Mouse (Mus musculus) spleen, adult 2 months (tissue): ENCODE data around the gene Dagla. TPM values are rescaled to one million over a fixed set of nuclear protein-coding genes. Genes with fewer than 3 reads are reported as not detected.

ENCODE experiments used
- DNase-seq, 2 experiments: peaks; one replicate each; pipeline versions ENCODE4 v3.0.0 to v3.0.0-alpha.2; 2012 to 2021; ENCODE audit warnings: low spot score in 2 of 2, low read depth in 1 of 2
- H3K27ac ChIP-seq: fragments of 200-500 bp; 2 replicates; pipeline ENCODE4 v1.5.1; 2012; ENCODE audit warnings: low read length, inconsistent platforms; ENCODE audit not compliant: insufficient read depth
- H3K27me3 ChIP-seq: fragments of 200-500 bp; 2 replicates; pipeline ENCODE4 v1.6.1; 2012; ENCODE audit warnings: mild to moderate bottlenecking, moderate library complexity, low read length, inconsistent platforms; ENCODE audit not compliant: control insufficient read depth, insufficient read depth
- H3K36me3 ChIP-seq: fragments of 200-500 bp; 2 replicates; pipeline ENCODE4 v1.6.1; 2012; ENCODE audit warnings: mild to moderate bottlenecking, low read length, inconsistent platforms; ENCODE audit not compliant: control insufficient read depth, insufficient read depth
- H3K4me1 ChIP-seq: fragments of 200-500 bp; 2 replicates; pipeline ENCODE4 v1.6.1; 2011; ENCODE audit warnings: inconsistent platforms; ENCODE audit not compliant: control insufficient read depth, insufficient read depth, insufficient read length
- H3K4me3 ChIP-seq: fragments of 200-500 bp; 2 replicates; pipeline ENCODE4 v1.5.1; 2011; ENCODE audit warnings: mild to moderate bottlenecking, inconsistent platforms; ENCODE audit not compliant: insufficient read depth, insufficient read length; ENCODE audit errors: extremely low read depth
- CTCF ChIP-seq: fragments of 200-500 bp; IDR thresholded peaks from 2 replicates; pipeline ENCODE4 v1.5.1; 2011; ENCODE audit warnings: mild to moderate bottlenecking, inconsistent platforms; ENCODE audit not compliant: insufficient read depth, insufficient read length, insufficient replicate concordance; ENCODE audit errors: extremely low read depth
- POLR2A ChIP-seq: fragments of 200-500 bp; IDR thresholded peaks from 2 replicates; pipeline ENCODE4 v1.6.1; 2011; ENCODE audit warnings: low read depth, low read length, inconsistent platforms
- WGBS: fragments of 180-500 bp; shearing (Covaris S2); methylation state at CpG from one replicate; pipeline ENCODE4 v1.1.7; 2018; 5-methylcytosine and 5-hydroxymethylcytosine counted together
- polyA plus RNA-seq: library from polyadenylated mRNA; depleted of rRNA; stranded (reverse); fragments of >200 nt; gene quantifications from 2 replicates; pipeline ENCODE4 v1.2.3, GENCODE M21; 2012; rRNA removed

The Dagla gene
- polyA plus RNA-seq = 4.4 and 5.5 TPM in 2 replicates

- Histone ChIP-seq H3K27ac (no peak within 1 kb of the TSS), H3K27me3 (peaks cover 6% of the 10 kb centered on the region), H3K36me3 (no peaks in the 10 kb centered on the region), H3K4me1 (peaks cover 8% of the 10 kb centered on the region; the same call in 1 of the 2 replicates), H3K4me3 (peak within 1 kb of the TSS; percentile 44; the same call in 1 of the 2 replicates)
- TF ChIP-seq POLR2A = no peak
- peak; percentile 74 for TF ChIP-seq CTCF
- whole genome bisulfite sequencing = 7% methylated on average over 54 of the region's 56 CpGs
- DNase-seq = peak in 1 of 2 experiments; percentile 22
Measured at GRCm38 (mm10) chr19:10304810-10305544, at the start of gene Dagla. Dagla (minus strand) TSS chr19:10304877.

DNA sequence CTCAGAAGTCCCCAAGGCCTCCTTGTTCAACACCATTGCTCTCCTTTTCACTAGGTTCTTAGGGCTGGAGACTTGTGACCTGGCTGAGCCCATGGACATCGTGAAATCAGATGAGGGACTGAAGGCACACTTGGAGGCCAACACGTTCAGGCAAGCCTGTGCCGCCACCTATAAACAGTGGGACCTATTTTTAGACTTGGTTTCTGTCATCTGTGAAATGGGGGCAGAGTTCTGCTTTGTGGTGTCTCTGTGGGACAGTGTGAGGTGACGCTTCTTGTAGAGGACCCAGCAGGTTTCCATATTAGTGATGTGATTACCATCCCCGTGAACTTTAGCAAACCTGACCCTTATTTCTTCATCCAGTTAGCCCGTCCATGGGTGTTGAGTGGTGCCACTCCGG is 47.5 kb upstream of the Dagla start:
- Histone ChIP-seq H3K4me3 (no peak overlapping the region), H3K27ac (no peak overlapping the region), H3K36me3 (no peaks in the 10 kb centered on the region), H3K4me1 (no peaks in the 10 kb centered on the region), H3K27me3 (no peaks in the 10 kb centered on the region)
- no peak for TF ChIP-seq POLR2A
- no peak for TF ChIP-seq CTCF
- DNase-seq = no peak
- WGBS = 77% methylated on average over 7 of the region's 7 CpGs

DNA sequence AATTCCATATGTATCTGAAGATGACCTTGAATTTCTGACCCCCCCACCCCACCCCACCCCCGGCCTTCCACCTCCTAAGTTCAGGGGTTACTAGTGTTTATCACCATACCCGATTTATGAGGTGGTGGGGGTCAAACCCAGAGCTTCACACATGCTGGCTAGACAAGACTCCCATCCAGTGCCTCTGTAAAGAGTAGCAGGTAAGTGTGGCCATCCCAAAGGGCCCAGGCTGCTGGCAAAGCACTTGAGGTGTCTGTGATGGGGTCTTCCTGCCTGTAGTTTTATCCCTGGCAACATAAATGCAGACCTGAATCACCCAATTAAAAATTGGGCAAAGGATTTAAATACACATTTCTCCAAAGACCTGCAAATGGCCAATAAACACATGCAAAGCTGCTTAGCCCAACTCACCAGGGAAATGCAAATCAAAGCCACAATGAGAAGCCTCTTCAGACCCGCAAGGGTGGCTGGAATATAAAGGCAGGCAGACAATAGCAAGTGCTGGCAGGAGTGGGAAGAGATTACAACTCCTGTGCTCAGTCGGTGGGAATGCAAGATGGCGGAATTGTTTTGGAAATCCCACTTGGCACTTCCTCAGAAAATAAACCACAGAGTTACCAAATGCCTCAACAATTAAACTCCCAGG is 43.1 kb upstream of the Dagla start:
- no peaks in the 10 kb centered on the region for H3K4me1 ChIP-seq
- TF ChIP-seq POLR2A = no peak
- TF ChIP-seq CTCF = no peak
- H3K27me3 ChIP-seq = no peaks in the 10 kb centered on the region
- no peak overlapping the region for H3K4me3 ChIP-seq
- no peak overlapping the region for H3K27ac ChIP-seq
- H3K36me3 ChIP-seq = no peaks in the 10 kb centered on the region
- DNase-seq = no peak
- WGBS = 68% methylated on average over 5 of the region's 5 CpGs

GRCm38 (mm10) chr19:10345696-10346095 is 41.0 kb upstream of the Dagla start:
- Histone ChIP-seq H3K4me3 (no peak overlapping the region), H3K27me3 (no peaks in the 10 kb centered on the region), H3K36me3 (no peaks in the 10 kb centered on the region), H3K4me1 (no peaks in the 10 kb centered on the region), H3K27ac (no peak overlapping the region)
- 37% methylated on average over 12 of the region's 12 CpGs for WGBS
- DNase-seq = no peak
- no peak for TF ChIP-seq CTCF
- no peak for TF ChIP-seq POLR2A

- no peak overlapping the region for H3K27ac ChIP-seq
- no peak for DNase-seq
- no peaks in the 10 kb centered on the region for H3K36me3 ChIP-seq
- no peaks in the 10 kb centered on the region for H3K27me3 ChIP-seq
- WGBS = 75% methylated on average over 10 of the region's 10 CpGs
- H3K4me3 ChIP-seq = no peak overlapping the region
- no peaks in the 10 kb centered on the region for H3K4me1 ChIP-seq
- no peak for TF ChIP-seq CTCF
- TF ChIP-seq POLR2A = no peak
Measured at GRCm38 (mm10) chr19:10343866-10344265, 39.2 kb upstream of the Dagla start.

GRCm38 (mm10) chr19:10341817-10342439 is 37.3 kb upstream of the Dagla start:
- TF ChIP-seq CTCF (no peak), POLR2A (no peak)
- no peak for DNase-seq
- H3K4me3 ChIP-seq = no peak overlapping the region
- H3K4me1 ChIP-seq = no peaks in the 10 kb centered on the region
- H3K27me3 ChIP-seq = no peaks in the 10 kb centered on the region
- no peaks in the 10 kb centered on the region for H3K36me3 ChIP-seq
- 66% methylated on average over 12 of the region's 12 CpGs for WGBS
- H3K27ac ChIP-seq = no peak overlapping the region
